Mouse (Mus musculus) neural tube, embryonic 10.5 days (tissue): ENCODE data around the gene 1700007K13Rik.

Source experiments
- DNase-seq: peaks from one replicate; pipeline ENCODE4 v3.0.0-alpha.2; 2017; ENCODE audit warnings: low spot score; ENCODE audit errors: extremely low spot score

1700007K13Rik gene

DNA sequence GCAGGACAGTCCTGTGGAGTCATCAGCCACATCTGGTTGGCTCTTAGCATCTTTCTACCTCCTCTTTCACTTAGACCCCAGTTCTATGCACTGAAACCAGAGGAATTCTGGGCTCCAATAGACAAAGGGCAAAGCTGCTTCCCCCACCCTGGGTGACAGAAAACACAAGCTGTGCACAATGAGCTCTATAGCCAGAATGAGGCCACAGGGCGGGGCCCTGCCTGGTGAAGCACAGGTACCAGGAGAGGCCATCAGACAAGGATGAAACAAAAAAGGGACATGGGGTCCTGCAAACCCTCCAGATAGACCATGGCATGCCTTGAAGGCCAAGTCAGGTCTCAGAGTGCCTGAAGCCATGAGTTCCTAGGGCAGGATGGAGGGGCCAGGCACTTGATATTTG, 49.6 kb downstream of the 1700007K13Rik start:
- DNase-seq = no peak

DNA sequence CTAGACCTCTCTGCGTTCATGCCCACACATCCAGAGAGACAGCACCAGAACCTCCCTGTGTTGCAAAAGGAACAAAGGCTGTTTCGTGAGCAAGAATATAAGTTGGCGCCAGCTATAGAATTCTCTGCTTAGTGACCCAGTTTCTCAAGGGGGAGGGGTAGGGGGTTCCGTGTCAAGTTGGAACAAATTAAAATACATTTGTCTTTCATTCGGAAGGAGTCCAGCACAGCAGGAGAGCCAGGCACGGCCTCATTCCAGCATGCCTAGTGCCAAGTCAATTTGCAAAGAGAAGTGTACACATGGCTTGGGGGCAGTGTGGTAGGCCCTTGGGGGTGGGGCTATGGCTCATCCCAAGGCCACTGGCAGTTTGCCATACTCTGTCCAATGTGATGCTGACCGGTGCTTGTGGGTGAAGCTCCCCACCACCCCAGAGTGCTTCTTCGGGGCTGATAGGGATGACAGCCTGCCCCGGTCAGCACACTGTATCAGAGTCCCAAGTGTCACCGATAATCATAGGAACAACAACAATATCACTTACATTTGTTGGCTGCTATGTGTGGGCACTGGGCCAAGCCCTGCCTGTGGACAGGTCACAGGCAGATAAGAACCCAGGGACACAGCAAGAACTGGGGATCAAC, 50.6 kb downstream of the 1700007K13Rik start:
- DNase-seq = no peak

- no peak for DNase-seq
These were observed 51.4 kb downstream of the 1700007K13Rik start for GRCm38 (mm10) chr2:28414757-28415137.

DNA sequence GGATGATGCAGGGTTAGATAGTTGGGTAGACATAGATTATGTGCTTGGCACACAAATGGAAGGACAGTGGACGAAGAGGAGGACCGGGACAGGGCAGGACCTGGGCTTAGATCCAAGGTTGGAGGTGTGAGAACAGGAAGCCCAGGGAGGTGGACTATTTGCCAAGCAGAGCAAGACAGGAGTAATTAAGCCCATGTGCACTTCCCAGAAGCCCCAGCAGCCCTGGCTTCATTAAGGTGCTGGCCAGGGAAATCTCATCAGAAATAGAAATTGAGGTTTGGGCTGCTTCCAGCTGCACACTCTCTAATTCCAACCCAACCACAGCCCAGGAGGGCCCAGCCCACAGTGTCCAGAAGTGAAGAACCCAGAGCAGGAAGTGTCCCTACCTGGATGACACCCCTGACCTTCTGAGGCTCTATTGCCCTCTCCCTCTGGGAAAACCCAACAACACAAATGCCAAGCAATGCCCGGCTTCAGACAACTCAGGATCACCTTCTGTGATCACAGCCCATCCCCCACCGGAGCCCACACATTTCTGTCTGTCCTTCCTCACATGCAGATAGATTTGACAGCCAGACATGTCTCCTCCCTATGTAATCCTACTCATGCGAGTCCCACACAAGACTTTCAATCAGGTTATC, 51.9 kb downstream of the 1700007K13Rik start:
- no peak for DNase-seq

DNA sequence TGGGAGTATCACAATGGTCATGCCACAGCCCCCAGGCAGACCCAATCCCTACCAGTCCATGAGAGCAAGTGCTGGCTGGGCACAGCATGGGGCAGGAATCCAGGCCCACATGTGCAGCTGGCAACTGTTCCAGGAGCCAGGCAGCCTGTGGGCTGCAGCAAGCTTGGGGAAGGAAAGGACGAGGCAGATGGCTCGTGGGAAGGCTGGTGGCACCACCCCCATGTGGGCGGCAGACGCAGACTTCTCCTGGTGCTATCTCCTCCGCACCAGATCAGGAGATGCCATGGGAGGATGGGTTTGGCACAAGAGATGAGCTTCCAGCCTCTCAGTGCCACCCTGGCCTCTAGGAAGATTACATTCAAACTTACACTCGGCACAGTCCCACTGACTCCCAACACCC, 53.2 kb downstream of the 1700007K13Rik start:
- DNase-seq = no peak
